Mouse (Mus musculus): ENCODE measurements around the gene Map6. TPM values are rescaled to one million over a fixed set of nuclear protein-coding genes. Genes with fewer than 3 reads are reported as not detected.

Gene Map6
- polyA plus RNA-seq (2012; rRNA removed; ENCODE audit: low replicate concordance) = 1.0 and 1.2 TPM in 2 replicates

DNA sequence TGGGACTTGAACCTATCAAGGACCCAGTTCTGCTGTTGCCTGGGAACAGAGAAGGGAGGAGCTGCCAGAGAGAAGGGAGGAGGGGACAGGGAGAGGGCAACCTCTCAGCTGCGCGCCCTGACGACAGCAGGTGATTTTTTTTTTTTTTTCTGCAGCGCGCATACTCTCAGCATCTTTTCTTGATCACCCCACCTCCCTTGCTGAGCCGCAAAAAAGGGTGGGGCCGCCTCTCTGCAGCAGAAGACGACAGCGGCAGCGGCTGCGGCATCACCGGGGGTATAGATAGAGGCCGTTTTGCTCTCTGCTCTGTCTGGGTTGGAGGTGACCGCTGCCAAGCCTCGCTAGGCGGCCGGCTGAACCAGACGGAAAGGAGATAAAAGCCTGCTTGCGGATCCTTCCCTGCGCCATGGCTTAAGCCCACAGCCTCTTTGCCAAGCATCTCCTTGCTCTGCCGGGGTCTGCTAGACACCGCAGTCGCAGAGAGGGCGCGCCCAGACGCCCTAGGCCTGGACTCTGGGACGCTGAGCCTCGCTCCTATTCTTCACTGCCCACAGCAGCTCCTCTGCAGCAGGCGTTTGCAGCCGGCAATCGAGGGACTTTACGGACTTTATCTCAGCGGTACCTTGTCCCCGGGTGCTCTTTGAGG lies at the start of gene Map6:
TSS of gene Map6 (plus strand) at position 197 of the 646 bp plus-strand sequence.

DNA sequence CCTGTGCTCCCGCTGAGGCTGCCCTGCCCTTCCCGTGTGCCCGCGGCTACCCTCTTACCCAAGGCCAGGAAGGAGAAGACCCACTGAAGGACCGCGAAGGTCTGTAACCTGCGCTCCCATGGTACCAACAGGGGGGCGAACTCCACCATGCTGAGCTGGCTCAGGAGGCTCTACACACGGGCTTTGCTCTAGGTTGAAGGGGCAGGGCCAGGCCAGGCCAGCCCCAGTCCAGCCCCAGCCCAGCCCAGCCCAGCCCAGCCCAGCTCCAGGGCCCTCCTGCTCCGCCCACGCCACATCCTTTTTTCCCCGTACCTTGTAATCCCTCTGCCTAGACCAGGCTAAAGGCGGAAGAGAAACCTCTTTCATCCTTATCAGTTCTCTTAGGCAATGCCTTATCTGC lies 28.8 kb upstream of the Map6 start, which contains the start of gene Mogat2:
TSS of gene Mogat2 (minus strand) at position 203 of the 400 bp plus-strand sequence.

DNA sequence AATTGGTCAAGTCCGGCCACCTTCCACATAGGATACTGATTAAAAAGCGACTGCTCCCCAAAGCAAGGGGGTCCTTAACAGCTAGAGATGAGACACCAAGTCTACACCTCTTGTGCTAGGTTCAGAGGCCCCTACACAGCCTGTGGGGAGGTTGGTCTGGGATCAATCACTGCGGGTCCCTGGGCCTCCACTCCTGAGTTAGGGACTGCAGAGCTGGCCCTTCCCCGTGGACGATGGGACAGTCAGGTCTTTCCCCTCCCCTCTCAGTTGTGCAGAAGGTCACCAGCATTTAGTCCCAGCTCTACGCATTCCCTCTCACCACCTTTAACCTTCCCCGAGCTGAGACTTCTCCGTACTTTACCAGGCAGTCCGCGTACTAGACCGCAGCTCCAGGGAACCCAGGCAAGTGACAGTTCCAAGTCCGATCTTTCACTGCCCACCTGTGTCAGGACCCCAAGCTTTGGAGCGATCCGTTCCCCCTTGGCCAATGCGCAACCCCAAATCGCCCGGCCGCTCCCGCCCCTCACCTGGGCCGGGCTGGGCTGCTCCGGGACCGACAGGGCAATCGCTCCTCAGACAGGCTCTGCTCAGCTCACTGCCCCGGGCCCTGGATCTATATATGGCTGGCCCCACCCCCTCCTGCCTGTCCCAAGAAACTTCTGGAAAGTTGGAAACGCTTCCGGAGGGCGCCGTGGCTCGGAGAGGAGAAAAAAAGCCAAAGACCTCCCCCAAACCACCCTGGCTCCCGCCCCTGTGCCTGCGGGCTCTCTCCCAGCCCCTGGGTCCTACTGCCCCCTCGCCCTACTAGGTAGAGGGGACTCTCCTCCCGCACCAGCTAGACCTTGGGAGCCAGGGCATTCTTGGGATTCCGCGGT lies 85.5 kb downstream of the Map6 start, which contains the start of gene Serpinh1:
TSS of gene Serpinh1 (minus strand) at position 714 of the 875 bp plus-strand sequence.

DNA sequence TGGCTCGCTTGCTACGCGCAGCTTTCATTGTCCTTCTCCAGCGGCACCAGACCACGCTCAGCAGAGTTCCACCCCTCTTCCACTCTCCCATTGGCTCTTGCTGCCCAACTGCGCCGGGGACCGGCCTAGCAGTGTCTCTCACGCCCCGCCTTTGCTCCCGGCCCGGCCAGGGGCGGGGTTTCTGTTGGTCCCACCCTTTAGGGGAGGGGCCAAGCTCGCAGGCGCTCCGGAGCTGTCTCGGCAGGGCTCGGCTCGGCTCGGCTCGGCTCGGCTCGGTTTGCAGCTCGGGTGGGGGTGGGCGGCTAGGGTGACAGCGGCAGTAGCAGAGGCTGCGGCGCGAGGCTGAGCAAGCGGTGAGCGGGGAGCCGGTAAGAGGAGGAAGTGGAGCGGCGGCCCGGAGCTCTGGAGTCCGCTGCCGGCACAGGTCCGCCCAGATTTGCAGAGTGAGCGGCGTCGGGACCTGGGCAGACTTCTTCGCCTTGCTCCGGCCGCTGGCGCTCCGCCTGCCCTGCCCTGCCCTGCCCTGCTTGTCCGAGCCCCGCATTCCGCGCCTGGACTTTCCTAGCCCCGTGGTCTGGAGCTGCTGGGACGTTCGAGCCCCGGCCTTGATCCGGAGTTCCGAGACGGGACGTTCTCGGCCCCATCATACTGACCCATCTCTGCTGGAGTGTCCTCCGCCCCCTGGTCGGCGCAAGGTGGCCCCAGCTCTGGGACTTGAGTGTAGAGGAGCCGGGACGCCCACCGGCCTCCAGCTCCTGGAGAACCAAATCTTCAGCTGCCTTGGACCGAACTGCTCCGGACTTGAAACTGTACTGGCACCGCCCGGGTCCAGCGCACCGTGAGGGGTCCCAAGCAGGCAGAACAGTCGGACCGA lies 114.2 kb downstream of the Map6 start, which contains the start of gene Gdpd5:
TSS of gene Gdpd5 (plus strand) at position 201 of the 874 bp plus-strand sequence.

Other genes with a start within 250 kb of the Map6 start
- 16.6 and 30.8 TPM in 2 replicates for gene Uvrag, start 126.3 kb upstream of the Map6 start, polyA plus RNA-seq (2012; rRNA removed; ENCODE audit: low replicate concordance)
- gene Dgat2, start 84.7 kb upstream of the Map6 start, polyA plus RNA-seq (2012; rRNA removed; ENCODE audit: low replicate concordance) = 113 and 743 TPM in 2 replicates
- gene Mogat2, start 28.8 kb upstream of the Map6 start, polyA plus RNA-seq (2012; rRNA removed; ENCODE audit: low replicate concordance) = 286 and 1,152 TPM in 2 replicates
- gene Serpinh1, start 85.8 kb downstream of the Map6 start, polyA plus RNA-seq (2012; rRNA removed; ENCODE audit: low replicate concordance) = 67.3 and 85.8 TPM in 2 replicates
- gene Gdpd5, start 114.0 kb downstream of the Map6 start, polyA plus RNA-seq (2012; rRNA removed; ENCODE audit: low replicate concordance) = 24.6 and 31.9 TPM in 2 replicates
- gene Klhl35, start 198.6 kb downstream of the Map6 start, polyA plus RNA-seq (2012; rRNA removed; ENCODE audit: low replicate concordance) = 0.27 and 0.33 TPM in 2 replicates
- 115 and 132 TPM in 2 replicates for gene Rps3, start 216.3 kb downstream of the Map6 start, polyA plus RNA-seq (2012; rRNA removed; ENCODE audit: low replicate concordance)